In genomic region chr5:5663057-5663456, GRCm38 (mm10) we compare ENCODE assay signal across 11 mouse cellular contexts. TPM values are rescaled to one million over a fixed set of nuclear protein-coding genes. Genes with fewer than 3 reads are reported as not detected.
DNase-seq lines count a peak whose midpoint lies in the region; ATAC-seq and TF ChIP-seq lines count a peak whose summit lies in the region.
"Had no signal": no experiment of that assay in that cellular context is flagged by ENCODE, and none has a peak within 500 bp of the region (broad histone marks: within the 10 kb centered on the region; RNA-seq: fewer than 3 reads in every experiment).

No protein-coding gene starts in this region.

- H3K4me2 ChIP-seq in forebrain, embryonic 11.5 days (ENCODE audit: low read depth, low read length, severe bottlenecking) = peak overlapping the region; percentile 88
- H3K4me2 ChIP-seq in limb, embryonic 11.5 days (ENCODE audit: low read depth, severe bottlenecking) = peak overlapping the region; percentile 95; the same call in 1 of the 2 replicates
- H3K4me2 ChIP-seq in neural tube, embryonic 14.5 days (ENCODE audit: low read depth, low read length) = peak overlapping the region; percentile 86

- peak overlapping the region; percentile 57 for H3K9ac ChIP-seq in forebrain, embryonic 11.5 days (ENCODE audit: low read length)
- H3K9ac ChIP-seq in limb, embryonic 11.5 days (ENCODE audit: low read length) = no peak overlapping the region
- H3K9ac ChIP-seq in neural tube, embryonic 14.5 days (replicated peaks; ENCODE audit: low read depth, low read length) = no peak overlapping the region; the same call in 1 of the 2 replicates

- H3K9me3 ChIP-seq in forebrain, embryonic 11.5 days (ENCODE audit: control insufficient read depth, low read length) = no peaks in the 10 kb centered on the region
- no peaks in the 10 kb centered on the region for H3K9me3 ChIP-seq in limb, embryonic 11.5 days (ENCODE audit: control insufficient read depth, low read length)
- no peaks in the 10 kb centered on the region for H3K9me3 ChIP-seq in neural tube, embryonic 14.5 days (ENCODE audit: control insufficient read depth, low read length)
- H3K9me3 ChIP-seq: megakaryocyte, embryonic 14.5 days had no signal

- no peaks in the 10 kb centered on the region for H3K36me3 ChIP-seq in forebrain, embryonic 11.5 days (ENCODE audit: control insufficient read depth, insufficient read depth, low read length)
- no peaks in the 10 kb centered on the region for H3K36me3 ChIP-seq in limb, embryonic 11.5 days (ENCODE audit: control insufficient read depth, insufficient read depth, low read length)
- H3K36me3 ChIP-seq in neural tube, embryonic 14.5 days (ENCODE audit: control insufficient read depth, insufficient read depth, low read length) = no peaks in the 10 kb centered on the region

- H3K27ac ChIP-seq in left cerebral cortex, adult 2 months = no peak overlapping the region
- H3K27ac ChIP-seq in forebrain, embryonic 11.5 days (ENCODE audit: low read depth, low read length) = no peak overlapping the region
- no peak overlapping the region for H3K27ac ChIP-seq in limb, embryonic 11.5 days (replicated peaks; ENCODE audit: low read depth, low read length)
- H3K27ac ChIP-seq in neural tube, embryonic 14.5 days (ENCODE audit: low read depth, low read length) = no peak overlapping the region

- DNase-seq in left cerebral cortex, adult 2 months (ENCODE audit: extremely low spot score in 1 of 2, low spot score in 2 of 2) = no peak
- no peak for DNase-seq in left cerebral cortex, adult 8-10 months (ENCODE audit: low spot score in 2 of 2)
- DNase-seq in forebrain, embryonic 11.5 days (ENCODE audit: low spot score) = no peak
- DNase-seq in limb, embryonic 11.5 days (ENCODE audit: low spot score) = no peak
- no peak for DNase-seq in spleen, postnatal 10 days (ENCODE audit: low spot score in 2 of 2)
- no peak for DNase-seq in adrenal gland, adult (ENCODE audit: inconsistent age in 2 of 2, low spot score in 1 of 2)
- DNase-seq in right cerebral cortex, postnatal 10 days (ENCODE audit: low spot score in 2 of 2) = no peak
- DNase-seq: thymus, adult 18-20 months had no signal

- 45% methylated on average over 6 of the region's 6 CpGs for WGBS in forebrain, embryonic 11.5 days
- 40% methylated on average over 6 of the region's 6 CpGs for whole genome bisulfite sequencing in limb, embryonic 11.5 days
- WGBS in neural tube, embryonic 14.5 days = 42% methylated on average over 6 of the region's 6 CpGs

- H3K27me3 ChIP-seq in forebrain, embryonic 11.5 days (ENCODE audit: control insufficient read depth, insufficient read depth, low read length) = no peaks in the 10 kb centered on the region
- H3K27me3 ChIP-seq in limb, embryonic 11.5 days (ENCODE audit: control insufficient read depth, insufficient read depth, low read length) = no peaks in the 10 kb centered on the region
- H3K27me3 ChIP-seq in neural tube, embryonic 14.5 days (ENCODE audit: control insufficient read depth, insufficient read depth, low read length) = no peaks in the 10 kb centered on the region

- TF ChIP-seq CTCF in left cerebral cortex, adult 2 months (IDR thresholded peaks at IDR 0.05) = no peak

- H3K4me3 ChIP-seq in left cerebral cortex, adult 2 months = peak overlapping the region; percentile 85
- peak overlapping the region; percentile 74 for H3K4me3 ChIP-seq in forebrain, embryonic 11.5 days (ENCODE audit: low read depth, low read length)
- H3K4me3 ChIP-seq in limb, embryonic 11.5 days (ENCODE audit: low read depth, low read length) = no peak overlapping the region; the same call in 1 of the 2 replicates
- H3K4me3 ChIP-seq in neural tube, embryonic 14.5 days (ENCODE audit: low read depth, low read length) = peak overlapping the region; percentile 78

- no peaks in the 10 kb centered on the region; the same call in 1 of the 2 replicates for H3K4me1 ChIP-seq in forebrain, embryonic 11.5 days (replicated peaks; ENCODE audit: control insufficient read depth, insufficient read depth, low read length)
- H3K4me1 ChIP-seq in limb, embryonic 11.5 days (ENCODE audit: control insufficient read depth, insufficient read depth, low read length) = no peaks in the 10 kb centered on the region
- H3K4me1 ChIP-seq in neural tube, embryonic 14.5 days (ENCODE audit: control insufficient read depth, insufficient read depth, low read length) = peaks cover 14% of the 10 kb centered on the region

- no peak for ATAC-seq in forebrain, embryonic 11.5 days (replicated peaks; ENCODE audit: low FRiP score)
- no peak for ATAC-seq in limb, embryonic 11.5 days (ENCODE audit: insufficient number of reproducible peaks, low FRiP score, low TSS enrichment, low read depth)
- no peak for ATAC-seq in neural tube, embryonic 14.5 days (ENCODE audit: low read depth)
- ATAC-seq: activated CD4-positive, CD25-positive, alpha-beta regulatory T cell, adult 4 months had no signal

- intact Hi-C loops in left cerebral cortex, adult 2 months (cut with DNase I) = loop anchor here (5.0 kb wide), 1 partner anchor 84 kb away; the partner anchor contains the start of gene Steap1

RNA-seq across cellular contexts. Expression of gene Cfap69, which starts 1.0 kb away (rescaled TPM):
- total RNA-seq in left cerebral cortex, adult 2 months (2021) = 10 to 100 TPM; 21.5 to 28.2 TPM
- total RNA-seq in left cerebral cortex, adult 8-10 months (2022) = 10 to 100 TPM; 13.7 to 23.6 (median 21.6) TPM
- polyA plus RNA-seq in forebrain, embryonic 11.5 days (2014; fragmentation: Nextera tagmentation; extraction: Ambion mirVana) = 3.9 and 7.0 TPM in 2 replicates
- 2.5 and 3.6 TPM in 2 replicates for polyA plus RNA-seq in limb, embryonic 11.5 days (2014; fragmentation: Nextera tagmentation; extraction: Ambion mirVana)
- polyA plus RNA-seq in neural tube, embryonic 14.5 days (2014; fragmentation: Nextera tagmentation; extraction: Ambion mirVana) = 7.5 and 14.2 TPM in 2 replicates
- polyA plus RNA-seq: activated CD4-positive, CD25-positive, alpha-beta regulatory T cell, adult 4 months had no signal

RNA-seq across cellular contexts. Expression of gene Steap2, which starts 31.3 kb away (rescaled TPM):
- 1 to 10 TPM; 8.1 to 9.5 TPM for total RNA-seq in left cerebral cortex, adult 2 months (2021)
- 10 to 100 TPM; 10.2 to 13.3 (median 11.0) TPM for total RNA-seq in left cerebral cortex, adult 8-10 months (2022)
- 7.8 and 8.0 TPM in 2 replicates for polyA plus RNA-seq in forebrain, embryonic 11.5 days (2014; fragmentation: Nextera tagmentation; extraction: Ambion mirVana)
- 7.1 and 8.4 TPM in 2 replicates for polyA plus RNA-seq in limb, embryonic 11.5 days (2014; fragmentation: Nextera tagmentation; extraction: Ambion mirVana)
- 7.5 and 9.5 TPM in 2 replicates for polyA plus RNA-seq in neural tube, embryonic 14.5 days (2014; fragmentation: Nextera tagmentation; extraction: Ambion mirVana)
